Mouse (Mus musculus): ENCODE measurements around the gene Olfr1396. TPM values are rescaled to one million over a fixed set of nuclear protein-coding genes. Genes with fewer than 3 reads are reported as not detected.

Olfr1396 gene
- polyA plus RNA-seq, 1 experiment from 2014 or later = 0.04 TPM

DNA sequence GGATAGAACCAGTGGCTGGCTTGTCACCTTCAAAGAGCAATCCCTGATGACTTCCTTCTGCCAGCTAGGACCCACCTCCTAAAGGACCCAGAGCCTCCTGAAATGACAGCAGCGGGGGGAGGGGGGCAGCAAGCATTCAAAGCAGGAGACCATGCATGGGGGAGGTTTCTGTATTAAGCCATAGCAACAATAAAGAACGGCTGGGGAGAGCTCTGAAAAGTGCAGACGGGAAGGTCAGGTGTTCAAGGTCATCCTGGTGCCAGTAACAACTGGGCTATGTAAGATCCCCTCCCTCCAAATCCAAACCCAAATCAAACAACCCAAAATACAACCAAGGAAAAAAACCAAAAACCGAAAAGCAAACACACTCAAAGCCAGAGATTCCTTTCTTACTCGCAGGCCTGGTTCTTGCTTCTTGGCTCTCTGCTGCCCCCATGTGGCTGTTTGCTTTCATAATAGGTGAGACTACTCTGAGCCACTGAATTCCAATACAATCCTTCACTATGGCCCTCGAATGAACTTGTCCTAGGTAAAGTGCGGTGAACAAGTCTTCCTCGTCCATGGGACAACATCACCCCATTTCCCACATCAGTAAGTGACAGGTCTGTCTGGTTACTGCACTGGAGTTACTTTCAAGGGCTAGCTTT is 11.5 kb downstream of the Olfr1396 start:
- no peaks in the 10 kb centered on the region for H3K27me3 ChIP-seq
- 11% methylated on average over 8 of the region's 8 CpGs for WGBS
- no peak overlapping the region for H3K4me3 ChIP-seq
- no peaks in the 10 kb centered on the region for H3K36me3 ChIP-seq
- H3K4me2 ChIP-seq (replicated peaks) = 0 out of 2 replicates have a peak overlapping the region, but pooled peaks have one; percentile 5
- no peak overlapping the region for H3K9ac ChIP-seq
- no peak overlapping the region for H3K27ac ChIP-seq
- no peaks in the 10 kb centered on the region for H3K4me1 ChIP-seq
- H3K9me3 ChIP-seq = no peaks in the 10 kb centered on the region
- peak; percentile 66; the same call in 1 of the 2 replicates for ATAC-seq (ENCODE audit: low FRiP score, low read depth)

- Histone ChIP-seq H3K9me3 (no peaks in the 10 kb centered on the region), H3K27me3 (no peaks in the 10 kb centered on the region), H3K27ac (no peak overlapping the region), H3K4me2 (replicated peaks) (no peak overlapping the region), H3K9ac (no peak overlapping the region), H3K36me3 (no peaks in the 10 kb centered on the region), H3K4me1 (no peaks in the 10 kb centered on the region), H3K4me3 (no peak overlapping the region)
- no peak for ATAC-seq (ENCODE audit: low FRiP score, low read depth)
- WGBS = 60% methylated on average over 5 of the region's 5 CpGs
These were observed 13.2 kb downstream of the Olfr1396 start for GRCm38 (mm10) chr11:49101500-49101899.

DNA sequence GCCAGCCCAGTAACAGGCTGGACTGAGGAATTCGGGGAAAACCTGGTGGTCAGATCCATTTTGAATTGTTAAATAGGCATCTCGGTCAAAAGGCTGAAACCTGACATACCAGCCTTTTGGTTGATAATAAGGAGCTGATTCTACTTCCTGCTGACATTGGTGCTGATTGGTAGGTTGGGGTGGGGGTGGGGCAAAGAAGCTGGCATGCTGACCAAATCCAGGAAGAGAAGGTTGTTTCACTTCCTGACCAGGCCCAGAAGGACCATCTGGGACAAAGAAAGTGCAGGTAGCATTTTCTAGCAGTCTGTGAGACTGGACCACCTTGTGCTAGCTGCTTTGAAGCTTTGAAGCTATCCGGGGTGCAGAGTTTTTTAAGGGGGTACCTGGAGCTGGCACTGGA is 14.3 kb downstream of the Olfr1396 start:
- Histone ChIP-seq H3K36me3 (no peaks in the 10 kb centered on the region), H3K4me2 (replicated peaks) (no peak overlapping the region), H3K27me3 (no peaks in the 10 kb centered on the region), H3K9ac (no peak overlapping the region), H3K4me3 (no peak overlapping the region), H3K9me3 (no peaks in the 10 kb centered on the region), H3K4me1 (no peaks in the 10 kb centered on the region), H3K27ac (no peak overlapping the region)
- ATAC-seq (ENCODE audit: low FRiP score, low read depth) = no peak
- WGBS = 80% methylated on average over 3 of the region's 3 CpGs

DNA sequence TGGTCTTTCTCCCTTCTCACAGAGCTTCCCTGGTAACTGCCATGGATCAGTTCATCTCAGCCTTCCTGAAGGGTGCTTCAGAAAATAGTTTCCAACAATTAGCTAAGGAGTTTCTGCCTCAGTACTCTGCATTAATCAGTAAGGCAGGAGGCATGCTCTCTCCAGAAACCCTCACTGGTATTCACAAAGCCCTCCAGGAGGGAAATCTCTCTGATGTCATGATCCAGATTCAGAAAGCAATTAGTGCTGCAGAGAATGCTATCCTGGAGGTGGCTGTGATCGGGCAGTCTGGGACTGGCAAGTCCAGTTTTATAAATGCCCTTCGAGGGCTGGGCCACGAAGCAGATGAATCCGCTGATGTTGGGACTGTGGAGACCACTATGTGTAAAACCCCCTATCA is 19.3 kb downstream of the Olfr1396 start:
- Histone ChIP-seq H3K4me3 (no peak overlapping the region), H3K9me3 (no peaks in the 10 kb centered on the region), H3K27ac (no peak overlapping the region), H3K4me1 (no peaks in the 10 kb centered on the region), H3K36me3 (no peaks in the 10 kb centered on the region), H3K9ac (no peak overlapping the region), H3K27me3 (no peaks in the 10 kb centered on the region), H3K4me2 (replicated peaks) (no peak overlapping the region)
- no peak for ATAC-seq (ENCODE audit: low FRiP score, low read depth)
- 85% methylated on average over 4 of the region's 4 CpGs for WGBS

GRCm38 (mm10) chr11:49093861-49094660 is 20.6 kb downstream of the Olfr1396 start:
- no peak overlapping the region for H3K9ac ChIP-seq
- no peaks in the 10 kb centered on the region for H3K9me3 ChIP-seq
- no peak overlapping the region for H3K27ac ChIP-seq
- 78% methylated on average over 6 of the region's 6 CpGs for WGBS
- ATAC-seq (ENCODE audit: low FRiP score, low read depth) = no peak
- H3K36me3 ChIP-seq = no peaks in the 10 kb centered on the region
- H3K4me1 ChIP-seq = no peaks in the 10 kb centered on the region
- no peak overlapping the region for H3K4me3 ChIP-seq
- H3K4me2 ChIP-seq (replicated peaks) = no peak overlapping the region
- no peaks in the 10 kb centered on the region for H3K27me3 ChIP-seq

- WGBS = 88% methylated on average over 2 of the region's 2 CpGs
- H3K9me3 ChIP-seq = no peaks in the 10 kb centered on the region
- H3K4me3 ChIP-seq = no peak overlapping the region
- H3K27me3 ChIP-seq = no peaks in the 10 kb centered on the region
- no peak overlapping the region for H3K4me2 ChIP-seq (replicated peaks)
- H3K9ac ChIP-seq = no peak overlapping the region
- peaks cover 6% of the 10 kb centered on the region; the same call in 1 of the 2 replicates for H3K4me1 ChIP-seq
- no peak for ATAC-seq (ENCODE audit: low FRiP score, low read depth)
- H3K36me3 ChIP-seq = no peaks in the 10 kb centered on the region
- no peak overlapping the region for H3K27ac ChIP-seq
These were observed 21.9 kb downstream of the Olfr1396 start for GRCm38 (mm10) chr11:49092786-49093185.

GRCm38 (mm10) chr11:49092053-49092586 is 22.6 kb downstream of the Olfr1396 start:
- Histone ChIP-seq H3K27me3 (0 out of 2 replicates have a peak, but pooled peaks cover under 1% of the 10 kb centered on the region), H3K36me3 (no peaks in the 10 kb centered on the region), H3K4me1 (peaks cover 7% of the 10 kb centered on the region; the same call in 1 of the 2 replicates), H3K4me3 (no peak overlapping the region), H3K9ac (no peak overlapping the region), H3K27ac (no peak overlapping the region), H3K9me3 (no peaks in the 10 kb centered on the region), H3K4me2 (replicated peaks) (no peak overlapping the region)
- no peak for ATAC-seq (ENCODE audit: low FRiP score, low read depth)
- 86% methylated on average over 1 of the region's 1 CpGs for WGBS

DNA sequence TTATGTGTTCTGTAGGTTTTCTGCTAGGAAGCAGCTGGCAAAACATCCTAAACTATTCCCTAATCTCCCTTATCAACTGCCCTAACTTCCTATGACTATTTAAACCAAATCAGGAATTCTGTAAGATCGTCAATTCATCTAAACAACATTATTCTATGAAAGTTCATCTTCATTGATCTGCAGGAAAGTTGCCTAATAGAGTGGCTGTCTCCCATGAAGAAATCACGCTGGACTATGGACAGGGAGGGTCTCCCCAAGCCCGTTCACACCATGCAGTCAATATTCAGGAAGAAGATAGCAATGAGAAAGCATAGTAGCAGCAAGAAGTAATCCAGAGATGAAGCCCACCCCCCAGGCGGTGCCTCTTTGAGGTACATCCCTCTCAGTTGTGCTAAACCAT is 23.5 kb downstream of the Olfr1396 start:
- Histone ChIP-seq H3K27me3 (0 out of 2 replicates have a peak, but pooled peaks cover 2% of the 10 kb centered on the region), H3K9me3 (no peaks in the 10 kb centered on the region)
- no peak for ATAC-seq (ENCODE audit: low FRiP score, low read depth)

DNA sequence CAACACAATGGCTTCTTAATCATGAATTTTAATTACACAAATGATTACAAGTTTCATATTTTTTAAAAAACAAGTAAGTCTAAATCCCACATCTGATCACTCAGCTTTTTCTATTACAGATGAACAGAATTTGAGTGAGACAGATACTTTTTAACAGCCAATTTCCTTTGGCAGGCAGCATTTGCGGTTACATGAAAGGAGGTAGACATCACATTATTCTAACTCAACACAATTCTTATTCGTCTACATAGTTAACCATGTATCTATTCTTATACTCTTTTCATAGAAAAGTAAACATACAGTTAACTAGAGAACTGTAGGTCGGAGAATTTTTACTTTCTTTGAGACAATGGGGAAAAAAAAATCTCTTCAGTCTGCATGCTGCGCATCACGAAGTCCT is 24.1 kb downstream of the Olfr1396 start:
- H3K36me3 ChIP-seq = no peaks in the 10 kb centered on the region
- WGBS = 89% methylated on average over 5 of the region's 5 CpGs
- no peak overlapping the region for H3K27ac ChIP-seq
- no peaks in the 10 kb centered on the region for H3K9me3 ChIP-seq
- H3K4me2 ChIP-seq (replicated peaks) = no peak overlapping the region
- no peak for ATAC-seq (ENCODE audit: low FRiP score, low read depth)
- peaks cover 7% of the 10 kb centered on the region; the same call in 1 of the 2 replicates for H3K4me1 ChIP-seq
- no peak overlapping the region for H3K4me3 ChIP-seq
- H3K27me3 ChIP-seq = 0 out of 2 replicates have a peak, but pooled peaks cover 2% of the 10 kb centered on the region
- no peak overlapping the region for H3K9ac ChIP-seq

More for the DNA sequence above, 23.5 kb downstream of the Olfr1396 start:
- H3K36me3 ChIP-seq = no peaks in the 10 kb centered on the region
- H3K27ac ChIP-seq = no peak overlapping the region
- WGBS = 80% methylated on average over 4 of the region's 4 CpGs
- no peak overlapping the region for H3K4me3 ChIP-seq
- no peak overlapping the region for H3K4me2 ChIP-seq (replicated peaks)
- H3K4me1 ChIP-seq = peaks cover 7% of the 10 kb centered on the region; the same call in 1 of the 2 replicates
- no peak overlapping the region for H3K9ac ChIP-seq

GRCm38 (mm10) chr11:49089735-49090507 is 24.8 kb downstream of the Olfr1396 start:
- WGBS = 85% methylated on average over 3 of the region's 3 CpGs
- H3K4me2 ChIP-seq (replicated peaks) = no peak overlapping the region
- H3K27me3 ChIP-seq = 0 out of 2 replicates have a peak, but pooled peaks cover 2% of the 10 kb centered on the region
- no peak overlapping the region for H3K9ac ChIP-seq
- H3K27ac ChIP-seq = no peak overlapping the region
- H3K4me3 ChIP-seq = no peak overlapping the region
- H3K4me1 ChIP-seq = peaks cover 7% of the 10 kb centered on the region; the same call in 1 of the 2 replicates
- no peaks in the 10 kb centered on the region for H3K9me3 ChIP-seq
- no peak for ATAC-seq (ENCODE audit: low FRiP score, low read depth)
- no peaks in the 10 kb centered on the region for H3K36me3 ChIP-seq

DNA sequence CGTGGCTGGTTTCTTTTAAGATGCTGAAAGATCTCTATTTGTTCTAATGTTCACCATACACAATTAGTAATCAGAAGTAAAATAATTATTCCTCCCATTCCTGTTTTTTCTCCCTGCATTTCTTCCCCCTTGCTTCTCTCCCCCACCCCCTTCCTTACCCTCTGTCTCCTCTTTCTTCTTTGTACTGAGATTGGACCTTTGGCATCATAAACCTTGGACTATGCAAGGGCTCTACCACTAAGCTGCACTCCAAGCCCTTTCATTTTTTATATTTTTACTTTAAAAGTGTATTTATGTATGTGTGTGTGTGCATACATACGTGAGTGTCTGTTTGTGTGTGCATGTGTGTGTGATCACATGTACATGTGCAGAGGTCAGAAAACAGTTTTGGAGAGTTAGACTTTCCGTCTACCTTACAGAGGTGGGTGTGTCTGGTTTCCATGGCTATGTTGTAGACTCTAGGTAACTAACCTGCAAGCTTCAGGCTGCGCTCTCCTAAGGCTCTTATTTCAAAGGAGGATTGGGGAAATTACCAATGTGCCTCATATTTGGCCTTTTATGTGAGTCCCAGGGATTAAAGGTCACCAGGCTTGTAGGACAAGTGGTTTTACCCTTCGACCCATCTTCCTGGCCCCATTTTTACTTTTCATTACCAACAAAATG is 25.6 kb downstream of the Olfr1396 start:
- peaks cover 7% of the 10 kb centered on the region; the same call in 1 of the 2 replicates for H3K4me1 ChIP-seq
- no peak overlapping the region for H3K9ac ChIP-seq
- H3K36me3 ChIP-seq = no peaks in the 10 kb centered on the region
- H3K9me3 ChIP-seq = no peaks in the 10 kb centered on the region
- H3K27ac ChIP-seq = no peak overlapping the region
- ATAC-seq (ENCODE audit: low FRiP score, low read depth) = no peak
- H3K4me3 ChIP-seq = no peak overlapping the region
- WGBS = 81% methylated on average over 5 of the region's 5 CpGs
- H3K4me2 ChIP-seq (replicated peaks) = no peak overlapping the region
- H3K27me3 ChIP-seq = 0 out of 2 replicates have a peak, but pooled peaks cover 2% of the 10 kb centered on the region

Measured in limb, embryonic 13.5 days (tissue).